Mouse (Mus musculus) induced T-regulatory cell, adult 2 months (primary cell): Measurements from ENCODE around the gene Ryr2.
"Not testable (repeated sequence)": the region's sequence is repeated elsewhere in the genome, so short reads cannot be mapped to it uniquely, and the experiment has no call there.

ENCODE experiments used
- DNase-seq: peaks from one replicate; pipeline ENCODE4 v3.0.0-alpha.2; 2012; ENCODE audit warnings: low read depth

The Ryr2 gene

DNA sequence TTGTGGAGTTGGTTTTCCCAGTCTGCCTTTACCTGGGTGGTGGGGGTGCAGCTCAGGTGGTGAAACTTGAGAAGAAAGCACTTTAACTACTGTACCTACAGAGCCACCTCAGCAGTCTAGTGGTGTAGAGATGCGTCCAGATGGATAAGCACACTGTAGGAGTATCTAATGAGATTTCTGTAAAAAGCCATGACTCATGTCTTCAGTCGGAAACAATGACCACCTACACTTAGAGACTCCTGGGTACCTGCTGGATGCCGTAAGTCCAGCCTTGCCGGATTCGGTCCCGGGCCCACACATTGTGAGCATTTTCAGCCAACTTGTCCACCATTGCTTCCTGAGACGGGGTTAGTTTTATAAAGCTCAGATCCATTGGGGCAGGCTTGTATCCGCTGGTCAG, 334.6 kb downstream of the Ryr2 start:
- no peak for DNase-seq

DNA sequence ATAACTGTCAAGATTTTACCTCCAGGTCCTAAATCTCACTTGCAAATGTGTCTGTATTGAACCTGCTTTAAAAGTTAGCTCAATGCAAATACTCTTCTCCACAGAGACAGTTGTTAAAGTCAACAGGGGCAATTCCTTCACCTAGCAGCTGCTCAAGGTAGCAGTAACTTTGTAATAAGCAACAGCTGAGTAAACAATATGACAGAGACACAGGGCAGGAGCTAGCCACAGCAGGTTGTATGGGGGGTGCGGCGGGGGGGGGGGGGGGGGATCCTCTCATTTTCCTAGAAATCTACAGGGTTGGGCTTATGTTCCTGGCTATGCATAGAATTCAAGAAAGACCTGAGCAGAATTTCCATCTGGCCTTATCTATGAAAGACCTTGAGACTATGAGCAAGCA, 339.8 kb downstream of the Ryr2 start:
- DNase-seq: no peak

DNA sequence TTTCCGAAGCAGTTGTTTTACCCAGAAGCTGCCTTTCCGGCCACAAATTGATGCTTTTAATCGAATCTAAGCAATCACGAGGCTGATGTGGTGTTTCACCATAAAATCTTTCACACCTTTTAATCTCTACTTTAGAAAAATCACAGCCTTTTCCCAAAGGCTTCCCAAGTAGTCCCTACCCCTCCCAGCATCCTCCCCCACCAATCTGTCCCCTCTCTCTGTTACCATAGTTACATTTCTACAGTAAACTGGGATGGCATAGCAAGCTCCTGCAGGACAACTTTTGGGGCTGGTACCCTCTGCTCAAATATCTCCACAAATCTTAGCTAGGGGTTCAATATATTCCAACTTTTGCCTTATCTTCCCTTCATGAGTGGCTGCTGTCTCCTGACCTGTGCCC, 342.8 kb downstream of the Ryr2 start:
- DNase-seq: no peak

DNA sequence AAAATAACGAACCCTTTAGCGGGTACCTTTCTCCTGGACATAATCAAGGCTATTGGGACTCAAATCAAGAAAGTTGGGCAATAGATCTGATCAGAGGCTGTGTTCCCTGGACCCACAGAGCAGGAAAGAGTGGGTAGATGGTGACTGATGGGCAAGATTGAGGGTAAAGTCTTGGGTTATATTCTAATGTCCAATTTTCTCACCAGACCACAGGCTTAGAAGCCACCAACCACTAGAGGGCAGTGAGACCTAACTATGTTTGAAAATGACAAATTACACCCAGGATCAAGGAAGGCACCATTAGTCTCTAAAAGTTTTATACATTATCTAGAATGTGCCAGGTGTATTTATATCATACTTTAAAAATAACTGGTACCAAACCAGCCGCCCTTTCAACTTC, 343.6 kb downstream of the Ryr2 start:
- peak; percentile 2 for DNase-seq

DNA sequence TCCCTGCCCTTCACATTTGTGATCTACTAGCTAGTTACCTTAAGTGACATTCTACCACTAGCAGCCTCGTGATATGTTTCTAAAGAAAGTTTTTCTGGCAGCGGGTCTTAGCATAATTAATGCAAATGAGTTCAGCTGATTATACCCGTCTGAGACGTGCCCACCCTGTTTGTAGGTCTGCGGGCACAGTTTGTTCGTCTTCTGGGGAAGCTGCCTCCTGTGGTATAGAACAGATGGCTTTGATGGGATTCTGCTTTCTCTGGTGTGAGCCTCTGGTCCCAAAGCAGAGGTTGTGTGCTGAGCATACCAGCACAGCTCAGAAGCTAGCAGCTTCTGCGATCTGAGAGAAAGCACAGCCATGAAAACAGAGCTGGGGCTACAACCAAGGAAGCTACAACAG, 348.9 kb downstream of the Ryr2 start:
- DNase-seq: no peak

DNA sequence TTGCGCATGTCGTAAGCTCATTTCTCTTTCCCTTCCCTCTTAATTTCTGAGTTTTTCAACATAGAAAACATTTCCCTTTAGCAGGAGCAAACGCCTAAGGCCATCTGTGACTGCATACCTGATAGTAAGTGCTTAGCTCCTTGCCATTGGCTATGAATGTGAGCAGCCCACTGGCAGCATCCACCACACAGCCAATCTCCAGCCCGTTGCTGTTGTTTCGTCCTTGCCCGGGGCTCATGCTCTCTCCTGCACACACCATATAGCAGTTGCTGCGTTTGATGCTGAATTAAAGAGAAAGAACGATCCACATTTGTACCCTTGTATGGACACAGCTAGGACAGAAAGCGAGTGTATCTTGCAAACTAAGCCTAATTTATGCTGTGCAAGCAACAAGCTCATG, 361.3 kb downstream of the Ryr2 start:
- DNase-seq: no peak

DNA sequence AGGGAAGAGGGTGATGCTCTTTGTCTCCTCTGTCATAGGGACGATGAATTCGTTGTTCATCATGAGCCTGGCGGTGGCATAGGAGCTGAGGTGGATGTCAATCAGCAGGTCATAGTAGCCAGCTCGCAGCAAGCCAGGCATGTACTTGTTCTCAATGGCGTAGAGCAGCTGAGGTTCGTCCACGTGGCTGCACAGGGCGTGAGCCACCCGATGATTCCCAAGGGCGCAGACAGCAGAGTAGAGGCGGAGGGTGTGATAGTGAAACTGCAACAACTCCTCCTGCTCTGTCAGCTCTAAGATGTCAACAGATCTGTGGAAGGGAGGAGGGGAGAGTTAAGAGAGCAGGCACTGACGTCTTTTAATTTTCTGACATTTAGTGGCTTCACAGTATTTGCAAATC, 368.5 kb downstream of the Ryr2 start:
- no peak for DNase-seq

DNA sequence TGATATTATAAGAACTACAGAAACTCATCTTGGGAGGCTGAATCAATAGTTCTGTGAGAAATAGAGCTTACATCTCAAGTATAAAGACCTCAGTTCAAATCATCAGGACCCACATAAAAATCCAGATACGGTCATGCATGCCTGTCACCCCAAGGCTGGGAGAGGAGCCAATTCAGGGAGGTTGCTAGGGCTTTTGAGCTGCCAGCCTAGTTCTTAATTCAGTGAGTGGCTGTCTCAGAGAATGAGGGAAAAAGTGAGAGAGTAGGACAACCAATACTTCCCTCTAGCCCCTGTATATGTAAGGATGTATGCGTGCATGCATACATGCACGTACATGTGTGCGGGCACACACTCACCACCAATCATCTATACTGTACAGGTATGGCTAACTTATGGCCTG, 390.5 kb downstream of the Ryr2 start:
- DNase-seq: no peak

DNA sequence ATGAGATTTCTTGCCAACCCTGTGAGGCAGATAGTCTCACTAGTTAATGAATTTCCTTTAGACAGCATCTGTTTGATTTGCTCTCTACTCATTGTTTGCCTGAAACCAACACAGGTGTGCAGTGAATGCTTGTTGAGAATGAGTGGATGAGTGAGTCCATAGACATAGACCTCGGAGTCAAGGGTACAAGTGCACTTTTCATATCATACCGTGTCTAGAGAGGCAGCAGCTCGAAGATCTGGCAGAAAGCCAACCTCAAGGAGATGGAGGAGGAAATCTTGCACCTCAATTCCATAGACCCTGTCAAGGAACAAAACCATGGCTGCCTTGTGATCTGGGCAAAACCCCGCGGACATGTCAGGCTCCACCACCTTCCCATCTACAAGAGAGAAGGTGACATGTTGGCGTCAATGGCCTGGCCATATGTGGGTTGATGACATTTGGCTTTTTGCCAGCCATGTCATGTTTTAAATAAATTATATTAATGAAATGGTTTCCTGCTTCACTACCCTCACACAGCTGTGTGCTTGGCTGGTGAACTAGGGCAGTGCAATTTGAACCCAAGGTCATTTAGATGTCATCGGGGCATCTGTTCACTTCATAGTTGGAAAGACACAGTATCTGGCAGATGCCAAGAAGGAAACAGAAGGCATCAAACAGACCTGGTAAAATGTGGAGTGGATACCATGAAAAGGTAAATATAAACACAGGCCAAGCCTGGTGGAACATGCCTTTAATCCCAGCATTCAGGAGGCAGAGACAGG, 396.9 kb downstream of the Ryr2 start:
- DNase-seq: no peak

DNA sequence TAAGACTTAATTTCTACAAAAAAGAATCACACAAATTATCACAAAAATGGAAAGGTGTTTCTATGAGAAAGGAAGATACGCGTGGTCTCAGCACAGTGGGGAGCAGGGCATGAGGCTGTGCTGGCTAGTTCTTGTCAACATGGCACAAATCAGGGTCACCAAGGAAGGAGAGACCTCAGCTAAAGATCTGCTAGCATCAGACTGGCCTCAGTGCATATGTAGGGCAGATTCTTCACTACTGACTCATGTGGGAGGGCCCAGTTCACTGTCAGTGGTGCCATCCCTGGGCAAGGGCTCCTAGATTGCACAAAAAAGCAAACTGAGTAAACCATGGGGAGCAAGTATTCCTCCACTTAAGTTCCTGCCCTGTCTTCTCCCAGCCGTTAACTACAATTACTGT, 405.0 kb downstream of the Ryr2 start:
- DNase-seq: no peak

DNA sequence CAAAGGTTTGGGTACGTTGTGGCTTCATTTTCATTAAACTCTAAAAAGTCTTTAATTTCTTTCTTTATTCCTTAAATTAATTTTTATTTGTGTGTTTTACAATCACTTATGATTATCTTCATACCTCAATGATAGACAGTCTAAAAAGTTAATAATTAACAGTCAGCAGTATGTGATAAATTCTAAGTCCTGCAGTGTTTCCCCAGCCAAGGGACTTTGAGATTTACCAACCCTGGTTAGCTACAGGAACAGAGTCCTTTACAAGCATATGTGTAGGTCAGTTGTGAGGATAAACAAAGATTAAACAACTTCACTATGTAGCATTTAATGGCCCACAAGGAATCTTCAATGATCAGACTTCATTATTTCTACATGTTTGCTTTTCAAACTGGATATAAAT, 410.2 kb downstream of the Ryr2 start:
- no peak for DNase-seq

DNA sequence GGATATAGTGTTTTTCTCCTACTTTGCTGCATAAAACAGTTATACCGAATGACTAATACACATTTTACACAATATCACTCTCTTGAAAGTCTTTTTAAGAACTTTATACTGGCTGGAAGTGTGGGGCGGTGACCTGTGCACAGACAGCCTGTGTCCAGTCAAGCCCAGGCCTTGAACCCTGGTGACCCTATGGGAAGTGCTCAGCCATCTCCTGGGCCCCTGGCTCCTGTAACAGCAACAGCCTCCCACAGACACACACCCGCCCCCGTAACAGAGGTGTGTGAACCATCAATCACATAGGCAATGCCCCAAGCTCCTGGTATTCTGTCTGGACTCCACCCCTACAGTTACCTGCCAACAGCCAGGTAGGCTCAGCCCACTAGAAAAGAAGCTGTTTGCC, 424.9 kb downstream of the Ryr2 start:
- DNase-seq: no peak

DNA sequence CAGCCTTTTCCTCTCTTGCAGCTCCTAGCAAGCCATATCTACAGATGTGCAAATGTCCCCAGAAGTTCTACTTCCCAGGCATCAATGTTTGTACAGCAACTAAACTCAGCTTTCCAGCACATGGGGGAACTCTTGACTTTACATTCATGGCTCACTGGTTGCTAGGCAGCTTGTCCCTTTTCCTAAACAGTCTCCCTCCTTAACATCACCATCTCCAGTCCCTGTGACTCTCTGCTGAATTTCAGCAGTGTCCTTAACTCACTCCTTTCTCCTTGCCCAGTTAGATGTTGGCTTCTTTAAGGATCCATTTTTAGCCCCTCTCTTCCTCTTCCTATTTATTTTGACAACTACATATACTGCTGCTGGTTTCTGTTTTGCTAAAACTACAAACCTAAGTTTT, 443.9 kb downstream of the Ryr2 start:
- DNase-seq: no peak

DNA sequence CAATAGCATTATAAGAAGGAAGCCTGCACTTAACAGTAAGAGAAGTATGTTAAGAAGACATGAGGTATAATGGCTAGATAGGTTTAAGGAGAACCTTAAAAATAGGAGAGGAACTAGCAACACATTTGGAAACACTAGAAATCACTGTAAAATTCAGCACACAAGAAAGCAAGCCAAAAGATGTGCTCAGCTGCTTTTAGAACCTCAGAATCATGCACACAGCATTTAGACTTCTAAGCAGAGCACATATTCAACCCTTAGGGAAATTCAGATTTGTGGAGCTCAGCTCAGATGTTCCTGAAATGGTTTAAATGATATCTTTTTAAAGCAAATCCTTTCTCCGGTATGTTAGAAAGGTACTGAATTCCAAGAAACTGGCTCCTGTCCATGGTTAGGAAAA, 461.9 kb downstream of the Ryr2 start:
- no peak for DNase-seq

DNA sequence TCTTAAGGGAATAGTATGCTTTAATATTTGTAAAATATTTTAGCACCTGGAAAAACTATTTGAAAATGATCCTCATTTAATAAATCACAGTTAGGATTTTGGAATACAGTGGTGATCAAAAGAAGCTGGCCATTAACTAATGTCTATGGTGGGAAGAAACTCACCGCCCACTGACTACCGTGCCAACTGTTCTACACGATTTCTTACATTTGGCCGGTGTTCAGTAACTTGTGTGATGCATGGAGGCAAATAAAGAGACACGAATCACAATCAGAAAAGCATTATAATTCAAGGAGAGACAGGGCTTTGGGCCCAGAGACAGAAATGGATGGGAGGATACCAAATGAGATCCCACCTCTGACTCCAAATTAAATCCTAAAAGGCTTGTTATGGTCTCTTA, 470.4 kb downstream of the Ryr2 start:
- DNase-seq: no peak

DNA sequence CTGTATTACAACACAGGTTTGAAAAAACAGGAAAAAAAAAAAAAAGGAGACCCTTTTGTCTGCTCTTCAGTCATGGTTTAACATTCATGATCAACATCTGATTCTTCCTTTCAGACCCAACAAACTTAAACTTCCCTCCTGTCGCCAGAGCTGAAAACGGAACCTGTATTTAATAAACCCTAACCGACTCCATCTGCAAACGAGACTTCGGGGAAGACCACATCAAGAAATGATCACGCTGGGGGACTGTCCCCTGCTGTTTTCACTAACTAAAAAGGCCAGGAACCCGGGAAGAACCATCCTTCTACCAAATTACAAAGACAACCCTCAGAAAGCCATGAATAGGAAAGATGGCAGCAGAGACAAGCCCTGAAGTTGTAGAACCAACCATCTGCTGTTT, 482.2 kb downstream of the Ryr2 start:
- no peak for DNase-seq

DNA sequence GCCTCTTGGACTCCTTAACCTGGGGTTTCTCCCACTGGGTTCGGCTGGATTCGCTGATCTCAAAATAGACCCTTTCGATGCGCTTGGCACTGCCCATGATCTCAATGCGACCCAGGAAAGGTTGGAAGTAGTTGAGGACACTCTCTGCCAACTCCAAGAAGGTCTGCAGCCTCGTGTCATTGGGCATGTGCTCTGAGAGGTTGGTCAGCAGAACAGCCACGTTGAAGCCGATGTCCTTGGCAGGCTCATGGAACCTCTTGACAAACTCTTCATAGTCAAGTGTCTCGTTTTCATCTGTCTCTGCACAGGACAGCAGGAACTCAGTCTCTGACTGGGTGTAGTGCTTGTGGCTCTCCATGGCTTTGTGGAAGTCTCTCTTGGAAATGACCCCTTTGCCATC, 511.3 kb downstream of the Ryr2 start:
- DNase-seq: no peak

DNA sequence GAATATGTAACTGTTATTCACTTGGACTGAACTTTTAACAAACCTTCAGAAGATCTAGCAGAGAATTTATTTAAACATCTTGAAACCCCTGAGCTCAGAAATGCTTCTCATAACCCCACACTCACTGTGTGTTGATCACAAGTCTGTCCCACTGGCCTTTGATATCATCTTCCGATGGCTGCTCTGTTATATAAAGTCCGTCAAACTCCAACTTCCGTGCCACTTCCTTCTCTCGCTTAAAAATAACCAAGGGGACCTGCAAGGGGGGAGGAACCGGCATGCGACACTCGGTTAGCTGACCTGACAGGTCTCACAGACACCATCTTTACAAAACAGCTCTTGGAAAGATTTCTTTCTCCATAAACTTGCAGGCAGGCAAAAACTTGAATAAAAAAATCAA, 521.5 kb downstream of the Ryr2 start:
- no peak for DNase-seq

DNA sequence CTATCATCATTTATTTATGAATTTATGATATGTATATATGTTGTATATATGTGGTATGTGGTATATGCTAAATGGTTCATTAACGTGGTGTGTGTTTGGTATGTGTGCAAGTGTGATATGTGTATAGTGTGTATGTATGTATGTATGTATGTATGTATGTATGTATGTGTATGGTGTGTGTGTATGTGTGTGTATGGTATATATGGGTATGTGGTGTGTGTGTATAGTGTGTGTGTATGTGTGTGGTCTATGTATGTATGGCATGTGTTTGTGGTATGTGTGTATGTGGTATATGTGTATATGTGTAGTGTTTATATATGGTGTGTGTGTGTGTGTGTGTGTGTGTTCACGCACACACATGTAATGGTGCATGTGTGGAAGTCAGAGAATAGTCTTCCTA, 534.2 kb downstream of the Ryr2 start:
- DNase-seq: no peak

DNA sequence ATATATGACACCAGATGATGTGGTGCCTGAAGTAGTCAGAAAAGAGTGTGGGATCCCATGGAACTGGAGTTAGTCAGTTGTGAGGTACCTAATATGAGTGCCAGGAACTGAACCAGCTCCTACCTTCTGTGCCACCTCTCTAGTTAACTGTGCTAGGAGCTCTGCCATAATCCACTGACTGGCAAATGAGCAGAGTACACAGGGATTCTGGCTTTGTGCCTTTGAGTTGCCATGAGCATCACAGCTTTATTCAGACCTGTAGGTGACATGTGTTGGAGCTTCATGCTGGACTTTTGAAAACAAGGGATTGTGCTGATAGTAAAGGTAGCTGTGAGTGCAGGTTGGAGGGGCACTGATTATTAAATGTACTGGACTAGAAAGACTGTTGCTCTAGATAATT, 539.4 kb downstream of the Ryr2 start:
- DNase-seq: no peak

DNA sequence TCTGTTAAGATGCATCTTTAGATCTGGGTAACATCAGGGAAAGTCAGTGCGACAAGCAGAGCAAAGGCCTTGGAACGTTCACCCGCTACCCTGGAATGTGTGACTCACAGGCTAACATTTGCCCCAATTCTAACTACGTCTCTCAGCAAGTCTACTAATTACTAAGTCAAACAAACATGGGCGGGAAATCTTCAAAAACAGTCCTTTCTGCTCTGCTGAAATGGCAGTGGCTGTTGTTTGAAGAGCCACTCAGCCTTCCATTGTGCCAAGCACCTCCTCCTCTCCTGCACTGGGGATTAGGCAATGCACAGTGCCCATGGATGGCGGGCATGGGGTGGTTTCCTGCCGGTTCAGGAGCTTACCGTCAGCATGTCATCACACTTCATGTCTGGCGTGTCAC, 540.3 kb downstream of the Ryr2 start:
- DNase-seq: no peak

DNA sequence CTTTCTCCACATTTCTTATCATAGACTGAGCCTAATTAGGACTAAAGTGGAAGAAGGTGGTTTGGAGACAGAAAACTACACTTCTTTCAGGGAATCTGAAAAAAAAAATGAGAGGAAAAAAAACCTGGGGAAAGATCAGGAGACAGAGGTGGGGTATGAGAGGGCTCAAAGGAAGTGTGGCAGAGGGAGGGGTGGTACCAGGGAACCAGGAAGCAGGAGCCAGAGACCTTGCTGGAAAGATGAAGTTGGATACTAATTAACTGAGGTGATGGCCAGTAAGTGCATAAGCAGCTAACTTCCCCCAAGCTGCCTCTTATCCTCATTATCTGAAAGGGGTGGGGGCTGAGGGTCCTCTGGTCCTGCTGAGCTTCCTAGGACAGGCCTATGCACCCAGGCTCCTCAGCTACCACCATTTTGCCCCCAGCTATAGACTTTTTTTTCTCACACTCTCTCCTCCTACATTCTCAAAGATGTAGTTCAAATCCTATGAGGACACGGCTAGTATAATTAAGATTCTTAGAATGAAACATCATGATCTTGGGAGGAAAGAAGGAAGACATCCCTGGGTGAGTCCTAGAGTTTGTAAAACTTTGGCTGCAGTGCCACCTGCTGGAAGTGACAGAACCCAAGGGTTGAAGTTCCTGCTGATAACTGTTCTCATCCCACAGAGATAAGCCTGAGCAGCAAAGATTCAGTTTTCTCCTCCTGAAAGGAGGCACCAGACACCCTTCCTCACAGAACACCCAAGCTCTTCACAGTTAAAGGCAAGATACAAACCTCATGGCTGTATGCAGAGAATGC, 543.3 kb downstream of the Ryr2 start:
- DNase-seq: no peak

DNA sequence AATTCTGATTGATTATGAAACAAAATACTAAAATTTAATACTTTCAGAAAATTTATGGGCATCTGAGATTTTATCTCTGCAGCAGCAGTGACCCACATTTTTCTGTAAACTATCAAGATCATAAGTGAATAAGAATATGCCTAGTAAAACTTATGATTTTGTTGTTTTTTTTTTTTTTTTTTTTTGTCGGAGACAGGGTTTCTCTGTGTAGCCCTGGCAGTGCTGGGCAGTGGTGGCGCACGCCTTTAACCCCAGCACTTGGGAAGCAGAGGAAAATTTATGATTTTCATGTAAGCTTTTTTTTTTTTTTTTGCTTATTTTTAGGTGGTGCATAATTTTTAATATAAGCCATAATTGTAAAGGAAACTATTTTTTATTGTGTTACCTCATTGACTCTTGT, 557.1 kb downstream of the Ryr2 start:
- no peak for DNase-seq

DNA sequence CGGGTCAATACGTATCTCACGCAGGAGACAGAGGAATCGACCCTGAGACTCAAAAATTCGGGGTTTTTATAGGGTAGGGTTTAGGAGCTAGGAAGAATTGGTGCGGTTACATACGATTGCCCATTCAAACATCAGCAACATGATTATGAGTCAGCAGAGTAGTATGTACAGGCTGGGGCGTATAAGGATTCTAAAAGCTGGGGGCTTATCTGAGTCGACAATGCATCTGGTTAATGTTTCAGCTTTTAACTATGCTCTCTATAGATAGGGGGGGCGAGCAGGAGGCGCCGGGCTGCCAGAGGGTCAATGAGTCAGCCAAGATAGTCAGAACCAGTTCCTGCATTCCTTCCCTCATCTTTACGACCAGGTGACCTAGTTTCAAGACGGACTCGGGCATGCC, 557.6 kb downstream of the Ryr2 start:
- not testable (repeated sequence) for DNase-seq
